Mouse (Mus musculus) 3T3-L1 (cell line): ENCODE results near the gene Adam12.
A peak's percentile ranks its signal among the peaks of the same experiment; 100 is the strongest.

Experiments
- DNase-seq: peaks from one replicate; pipeline ENCODE4 v3.0.0-alpha.2; 2015; ENCODE audit warnings: low read depth, low spot score

Gene Adam12

GRCm38 (mm10) chr7:134231378-134232346, at the start of gene Adam12:
Adam12 (minus strand) TSS chr7:134232146.
- peak; percentile 37 for DNase-seq

GRCm38 (mm10) chr7:134272956-134273355, 41.0 kb upstream of the Adam12 start:
- DNase-seq = no peak

- DNase-seq = no peak
These were observed 40.5 kb upstream of the Adam12 start for GRCm38 (mm10) chr7:134272421-134272820.

GRCm38 (mm10) chr7:134265783-134266182, 33.8 kb upstream of the Adam12 start:
- DNase-seq = no peak

GRCm38 (mm10) chr7:134263146-134263906, 31.4 kb upstream of the Adam12 start:
- DNase-seq = peak; percentile 89

- peak; percentile 95 for DNase-seq
These were observed 29.2 kb upstream of the Adam12 start for GRCm38 (mm10) chr7:134261003-134261701.

- no peak for DNase-seq
These were observed 18.4 kb upstream of the Adam12 start for GRCm38 (mm10) chr7:134250273-134250870.

- no peak for DNase-seq
These were observed 16.1 kb upstream of the Adam12 start for GRCm38 (mm10) chr7:134248041-134248440.

GRCm38 (mm10) chr7:134246624-134247023, 14.7 kb upstream of the Adam12 start:
- no peak for DNase-seq

GRCm38 (mm10) chr7:134242773-134243172, 10.8 kb upstream of the Adam12 start:
- no peak for DNase-seq

- DNase-seq = no peak
These were observed 9.3 kb upstream of the Adam12 start for GRCm38 (mm10) chr7:134241212-134241611.

- no peak for DNase-seq
These were observed 8.6 kb upstream of the Adam12 start for GRCm38 (mm10) chr7:134240579-134240978.

- DNase-seq = no peak
These were observed 6.9 kb upstream of the Adam12 start for GRCm38 (mm10) chr7:134238863-134239262.

GRCm38 (mm10) chr7:134237356-134237755, 5.4 kb upstream of the Adam12 start:
- peak; percentile 63 for DNase-seq

GRCm38 (mm10) chr7:134236727-134237126, 4.8 kb upstream of the Adam12 start:
- no peak for DNase-seq

- no peak for DNase-seq
These were observed 3.6 kb upstream of the Adam12 start for GRCm38 (mm10) chr7:134235552-134235951.

GRCm38 (mm10) chr7:134230708-134231107, 1.2 kb downstream of the Adam12 start:
- DNase-seq = no peak

GRCm38 (mm10) chr7:134229899-134230298, 2.0 kb downstream of the Adam12 start:
- no peak for DNase-seq

GRCm38 (mm10) chr7:134227773-134228455, 4.0 kb downstream of the Adam12 start:
- DNase-seq = no peak

- no peak for DNase-seq
These were observed 4.8 kb downstream of the Adam12 start for GRCm38 (mm10) chr7:134227101-134227500.

- DNase-seq = no peak
These were observed 5.7 kb downstream of the Adam12 start for GRCm38 (mm10) chr7:134226231-134226630.
